Mouse (Mus musculus): Measurements from ENCODE around the gene Islr.
A peak's percentile ranks its signal among the peaks of the same experiment; 100 is the strongest.
"Not testable (repeated sequence)": the region's sequence is repeated elsewhere in the genome, so short reads cannot be mapped to it uniquely, and the experiment has no call there.

Gene Islr

GRCm38 (mm10) chr9:58203516-58204447 is at the start of gene Islr, which contains the start of gene Islr2:
TSS of gene Islr (minus strand) at chr9:58204306.
TSS of gene Islr2 (minus strand) at chr9:58204319.
- DNase-seq (ENCODE audit: low spot score) = peak; percentile 88

DNA sequence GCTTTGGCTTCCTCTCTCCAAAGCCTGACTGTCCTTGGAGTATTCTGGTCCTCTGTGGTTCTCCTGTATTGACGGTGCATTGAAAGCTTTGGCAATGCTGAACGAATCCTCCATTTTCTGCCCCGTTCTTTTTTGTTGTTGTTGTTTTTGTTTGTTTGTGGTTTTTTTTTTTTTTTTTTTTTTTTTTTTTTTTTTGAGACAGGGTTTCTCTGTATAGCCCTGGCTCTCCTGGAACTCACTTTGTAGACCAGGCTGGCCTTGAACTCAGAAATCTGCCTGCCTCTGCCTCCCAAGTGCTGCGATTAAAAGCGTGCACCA is 49.7 kb upstream of the Islr start:
- DNase-seq (ENCODE audit: low spot score) = not testable (repeated sequence)

- DNase-seq (ENCODE audit: low spot score) = peak; percentile 94
Observed at GRCm38 (mm10) chr9:58253033-58253804, 49.1 kb upstream of the Islr start, which contains the start of gene Stoml1. TSS of gene Stoml1 (plus strand) at chr9:58253164.

- not testable (repeated sequence) for DNase-seq (ENCODE audit: low spot score)
Observed at GRCm38 (mm10) chr9:58250730-58251129, 46.6 kb upstream of the Islr start.

DNA sequence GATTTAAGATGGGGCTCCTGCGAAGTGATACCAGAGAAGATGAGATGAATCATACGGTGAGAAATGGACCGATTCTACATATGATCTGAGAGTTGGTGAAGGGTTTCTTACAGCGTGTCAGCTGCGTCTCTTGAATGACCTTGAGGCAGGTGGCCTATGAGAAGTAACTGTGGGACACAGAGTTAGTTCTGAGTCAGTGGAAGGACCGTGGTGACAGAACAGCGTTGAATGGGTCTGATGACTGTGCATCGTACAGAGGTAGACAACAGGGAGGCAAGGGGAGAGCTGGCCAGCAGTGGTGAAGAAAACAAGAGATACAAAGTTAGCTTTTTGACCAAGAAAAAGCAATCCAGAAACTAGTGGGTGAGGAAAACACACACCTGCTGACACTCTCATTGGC is 46.2 kb upstream of the Islr start:
- no peak for DNase-seq (ENCODE audit: low spot score)

GRCm38 (mm10) chr9:58249592-58250192 is 45.6 kb upstream of the Islr start, which contains the start of gene Pml:
TSS of gene Pml (minus strand) at chr9:58249786.
- peak; percentile 44 for DNase-seq (ENCODE audit: low spot score)

DNA sequence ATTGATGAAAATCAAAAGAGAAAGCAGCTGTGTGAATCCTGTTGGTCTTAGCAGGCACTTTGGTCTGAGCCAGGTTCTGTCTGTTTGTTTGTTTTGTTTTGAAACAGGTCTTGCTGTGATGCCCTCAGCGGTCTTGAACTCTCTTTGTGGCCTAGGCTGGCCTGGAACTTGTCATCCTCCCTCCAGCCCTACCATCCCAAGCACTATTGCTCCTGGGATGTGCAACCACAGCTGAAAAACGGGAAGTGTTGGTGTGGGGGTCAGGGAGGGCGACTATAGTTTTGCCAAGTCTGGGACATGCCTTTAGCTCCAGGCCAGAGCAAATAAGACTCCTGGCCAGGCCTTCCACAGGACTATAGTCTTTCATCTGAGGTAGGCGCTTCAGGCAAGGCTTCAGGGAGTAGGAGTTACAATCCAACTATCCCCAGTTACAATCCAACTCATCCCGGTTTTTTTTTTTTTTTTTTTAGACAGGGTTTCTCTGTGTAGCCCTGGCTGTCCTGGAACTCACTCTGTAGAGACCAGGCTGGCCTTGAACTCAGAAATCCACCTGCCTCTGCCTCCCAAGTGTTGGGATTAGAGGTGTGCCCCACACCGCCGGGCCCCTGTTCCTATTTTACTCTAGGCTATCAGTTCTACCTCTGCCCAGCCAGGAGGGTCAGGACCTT is 44.8 kb upstream of the Islr start:
- DNase-seq (ENCODE audit: low spot score) = no peak

DNA sequence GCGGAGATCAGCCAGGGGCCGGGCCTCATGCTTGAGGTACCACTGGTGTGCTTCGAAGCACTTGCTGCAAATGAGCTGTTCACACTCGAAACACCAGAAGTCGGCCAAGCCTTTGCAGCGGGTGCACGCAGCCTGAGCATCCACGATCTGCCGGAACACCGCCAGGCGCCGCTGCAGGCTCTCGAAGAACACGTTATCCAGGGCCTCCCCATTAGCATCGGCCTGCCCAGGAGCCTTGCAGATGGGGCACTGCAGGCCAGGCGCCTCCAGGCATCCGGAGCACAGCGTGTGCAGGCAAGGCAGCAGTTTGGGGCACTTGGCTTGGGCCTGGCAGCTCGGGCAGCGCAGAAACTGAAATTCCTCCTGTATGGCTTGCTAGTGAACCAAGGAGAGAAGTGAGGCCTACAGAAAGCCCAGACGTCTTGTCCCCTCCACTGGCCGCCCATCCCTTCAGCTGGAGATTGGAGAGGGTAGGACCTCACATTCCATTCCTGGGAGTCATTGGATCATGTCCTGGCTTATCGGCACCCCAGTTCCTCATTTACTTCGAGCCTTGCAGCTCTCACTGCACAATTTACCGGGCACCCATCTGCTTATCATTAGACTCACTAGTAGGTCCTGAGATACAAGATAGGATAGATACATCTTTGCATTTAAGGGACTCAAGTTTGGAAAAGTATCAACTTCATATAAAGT is 43.1 kb upstream of the Islr start:
- peak; percentile 87 for DNase-seq (ENCODE audit: low spot score)

DNA sequence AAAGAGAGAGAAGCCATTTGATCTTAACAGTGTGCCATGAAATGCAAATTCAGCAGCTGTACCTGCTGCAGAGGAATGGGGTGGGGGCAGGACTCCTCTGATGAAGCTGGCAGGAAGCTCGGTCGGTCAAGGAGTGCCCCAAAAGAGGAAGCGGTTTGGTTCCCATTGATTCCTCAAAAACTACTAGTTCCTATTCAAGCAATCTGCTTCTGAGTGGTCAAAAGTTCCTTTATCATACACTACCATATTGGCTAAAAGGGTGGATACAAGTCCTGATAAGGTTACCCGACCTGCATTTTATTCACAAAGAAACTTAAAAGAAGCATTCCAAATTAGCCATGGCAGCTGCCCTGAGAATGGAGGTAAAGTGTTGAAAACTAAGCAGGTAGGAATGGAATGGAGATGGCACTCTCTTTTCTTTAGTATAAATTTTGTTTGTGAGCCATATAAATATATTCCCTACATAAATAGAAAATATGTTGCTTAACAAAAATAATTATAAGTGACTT is 42.0 kb upstream of the Islr start:
- DNase-seq (ENCODE audit: low spot score) = no peak

GRCm38 (mm10) chr9:58243696-58244095 is 39.6 kb upstream of the Islr start:
- DNase-seq (ENCODE audit: low spot score) = no peak

- DNase-seq (ENCODE audit: low spot score) = no peak
Observed at GRCm38 (mm10) chr9:58242696-58243095, 38.6 kb upstream of the Islr start.

DNA sequence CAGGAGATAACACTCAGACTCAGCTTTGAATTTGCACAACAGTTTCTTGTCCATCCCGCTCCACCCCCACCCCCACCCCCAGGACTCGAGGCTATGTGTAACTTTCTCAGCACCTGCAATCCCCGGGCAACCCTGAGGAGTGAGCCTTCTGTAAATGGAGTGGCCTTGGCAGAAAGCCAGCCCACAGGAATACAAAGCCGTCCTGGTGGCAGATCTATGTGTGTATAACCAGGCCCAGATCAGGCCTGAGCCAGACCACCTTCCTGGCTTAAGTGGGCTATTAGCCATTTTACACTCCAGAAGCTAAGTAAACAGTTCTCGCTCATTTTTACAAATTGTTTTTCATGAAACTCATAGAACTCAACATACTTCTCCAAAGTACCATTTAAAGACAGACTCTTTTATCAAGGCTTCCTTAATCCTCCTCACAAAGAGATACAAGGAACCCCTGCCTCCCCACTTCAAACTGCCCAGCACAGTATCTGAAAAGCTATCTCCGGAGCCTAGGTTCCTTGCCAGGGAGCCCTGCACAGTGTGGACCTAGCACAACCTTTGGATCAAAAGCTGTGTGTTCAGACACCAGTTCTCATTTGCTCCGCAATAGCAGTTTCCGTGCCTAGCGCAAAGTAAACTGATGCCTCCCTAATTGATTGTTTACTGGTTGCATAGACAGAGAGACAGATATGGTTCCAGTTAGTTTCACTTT is 37.8 kb upstream of the Islr start:
- DNase-seq (ENCODE audit: low spot score) = no peak

DNA sequence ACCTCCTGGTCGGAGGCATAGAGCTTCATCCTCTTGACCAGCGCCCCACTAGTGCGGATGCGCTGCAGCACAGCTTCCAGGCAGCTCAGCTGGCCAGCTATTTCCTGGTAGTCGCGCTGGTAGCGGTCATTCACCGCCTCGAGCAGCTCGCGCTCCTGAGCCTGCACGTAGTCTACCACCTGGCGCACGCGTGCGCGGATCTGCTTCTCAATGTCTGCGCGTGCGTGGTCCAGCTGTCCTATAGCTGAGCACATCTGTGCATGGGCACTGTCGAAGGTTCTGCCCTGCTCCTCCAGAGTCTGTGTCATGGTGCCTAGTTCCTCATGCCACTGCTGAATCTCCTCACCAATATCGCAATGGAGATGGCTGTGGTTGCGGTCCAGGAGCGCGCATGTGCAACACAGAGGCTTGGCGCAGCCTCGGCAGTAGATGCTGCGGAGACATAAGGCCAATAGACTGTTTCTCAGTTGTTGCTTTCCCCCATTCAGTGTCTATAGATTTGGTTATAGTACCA is 30.5 kb upstream of the Islr start:
- no peak for DNase-seq (ENCODE audit: low spot score)

DNA sequence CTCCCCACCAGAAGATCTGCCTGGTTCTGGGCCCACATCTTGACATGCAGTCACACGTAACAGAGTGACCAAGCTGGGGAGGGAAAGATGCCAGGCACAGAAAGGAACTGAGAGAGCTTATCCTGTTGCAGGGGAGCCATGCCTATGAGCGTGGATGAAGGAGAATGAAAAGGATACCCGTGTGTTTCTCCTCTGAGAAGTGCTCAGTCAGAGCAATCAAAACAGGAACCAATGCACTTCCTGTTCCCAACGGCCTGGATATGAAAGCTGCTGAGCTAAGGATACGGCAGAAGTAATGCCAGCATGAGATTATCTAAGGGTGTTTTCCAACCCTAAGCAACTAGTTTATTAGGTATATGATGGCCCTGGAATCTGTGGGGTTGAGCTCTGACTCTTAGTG is 28.3 kb upstream of the Islr start:
- no peak for DNase-seq (ENCODE audit: low spot score)

GRCm38 (mm10) chr9:58231746-58232145 is 27.6 kb upstream of the Islr start:
- no peak for DNase-seq (ENCODE audit: low spot score)

GRCm38 (mm10) chr9:58228777-58229466 is 24.8 kb upstream of the Islr start:
- DNase-seq (ENCODE audit: low spot score) = no peak

DNA sequence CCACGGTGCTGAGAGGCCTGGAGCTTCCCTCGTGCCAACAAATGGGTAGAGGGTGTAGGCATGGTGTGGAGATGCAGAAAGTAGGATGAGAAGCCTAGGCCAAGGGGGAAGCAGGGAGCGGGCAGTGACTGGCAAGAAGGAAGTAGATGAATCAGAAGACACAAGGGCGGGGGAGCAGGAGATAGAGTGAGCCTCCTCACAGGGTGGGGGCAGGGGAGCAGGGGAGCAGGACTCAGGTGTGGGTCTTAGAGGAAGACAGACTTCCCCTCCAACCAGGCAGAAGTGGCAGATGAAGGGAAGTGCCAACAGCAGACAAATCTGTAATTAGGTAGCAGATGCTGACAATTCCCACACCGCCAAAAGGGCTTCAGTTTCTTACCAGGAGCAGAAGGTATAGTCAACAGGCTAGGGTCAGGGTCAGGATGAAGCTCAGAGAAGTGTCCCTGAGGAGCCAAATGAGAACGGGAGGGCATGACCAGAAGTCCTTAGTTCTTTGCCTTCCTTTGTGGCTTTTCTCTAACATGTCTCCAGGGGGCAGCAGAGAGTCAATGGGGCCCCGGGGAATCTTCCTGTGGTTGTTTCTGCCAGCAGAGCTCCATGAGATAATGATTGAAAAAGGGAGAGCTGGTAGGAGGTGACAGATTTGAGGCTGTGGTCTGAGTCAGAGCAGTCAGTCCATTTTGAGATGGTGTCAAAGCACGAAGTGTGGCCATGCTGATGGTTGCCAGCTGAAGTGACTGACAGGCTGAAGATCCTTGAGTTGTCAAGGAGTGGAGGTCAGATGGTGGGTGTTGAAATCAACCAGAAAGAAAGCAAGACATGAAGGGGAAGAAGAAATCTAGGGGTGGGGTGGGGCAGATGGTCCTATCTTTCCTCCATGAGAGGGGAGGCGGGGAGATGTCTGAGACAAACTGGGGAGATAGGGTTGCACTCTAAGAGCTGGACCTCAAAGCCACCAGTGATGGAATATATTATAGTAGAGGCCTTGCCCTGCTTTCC is 22.1 kb upstream of the Islr start:
- peak; percentile 80 for DNase-seq (ENCODE audit: low spot score)

DNA sequence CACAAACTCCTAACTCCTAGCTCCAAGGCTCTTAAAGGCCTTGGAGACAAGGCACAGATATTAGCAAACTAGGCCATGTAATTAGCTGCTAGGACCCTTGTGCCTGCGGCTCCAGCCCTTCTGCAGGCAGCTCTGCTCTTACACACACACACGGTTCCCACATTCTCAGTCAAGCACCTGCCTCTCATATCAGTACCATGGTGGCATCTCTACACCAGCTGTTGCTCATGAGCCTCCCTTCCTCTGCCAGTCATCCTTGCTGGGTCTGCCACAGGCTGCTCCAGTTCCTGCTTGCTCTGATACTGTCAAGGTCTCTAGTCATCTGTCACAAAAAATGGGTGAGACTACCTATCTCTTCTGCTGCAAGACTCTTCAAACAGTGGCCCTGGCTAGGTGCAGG is 20.2 kb upstream of the Islr start:
- no peak for DNase-seq (ENCODE audit: low spot score)
